Mouse (Mus musculus): Measurements from ENCODE around the gene Slc4a3. TPM values are rescaled to one million over a fixed set of nuclear protein-coding genes. Genes with fewer than 3 reads are reported as not detected.

Slc4a3 gene
- polyA plus RNA-seq, 1 experiment = 19.2 TPM

- Histone ChIP-seq H3K36me3 (ENCODE audit: control insufficient read depth, insufficient read depth, low read length) (no peaks in the 10 kb centered on the region), H3K27ac (ENCODE audit: control insufficient read depth, insufficient read depth, low read depth, low read length) (no peak overlapping the region), H3K27me3 (ENCODE audit: control insufficient read depth, insufficient read depth, low read length) (no peaks in the 10 kb centered on the region), H3K4me1 (ENCODE audit: control insufficient read depth, insufficient read depth, low read length) (peaks cover 5% of the 10 kb centered on the region), H3K4me3 (ENCODE audit: control insufficient read depth, low read depth, low read length) (no peak overlapping the region)
- TF ChIP-seq CTCF (IDR thresholded peaks at IDR 0.05; ENCODE audit: control insufficient read depth, insufficient read depth, insufficient replicate concordance, low read depth, low read length) (no peak), POLR2A (IDR thresholded peaks at IDR 0.05; ENCODE audit: control insufficient read depth, low read depth, low read length) (no peak)
Measured at GRCm38 (mm10) chr1:75512550-75512949, 33.5 kb upstream of the Slc4a3 start.

GRCm38 (mm10) chr1:75516703-75517380, 29.2 kb upstream of the Slc4a3 start:
- Histone ChIP-seq H3K4me1 (ENCODE audit: control insufficient read depth, insufficient read depth, low read length) (peaks cover 2% of the 10 kb centered on the region; the same call in 1 of the 2 replicates), H3K36me3 (ENCODE audit: control insufficient read depth, insufficient read depth, low read length) (no peaks in the 10 kb centered on the region), H3K4me3 (ENCODE audit: control insufficient read depth, low read depth, low read length) (no peak overlapping the region), H3K27ac (ENCODE audit: control insufficient read depth, insufficient read depth, low read depth, low read length) (peak overlapping the region; percentile 61), H3K27me3 (ENCODE audit: control insufficient read depth, insufficient read depth, low read length) (no peaks in the 10 kb centered on the region)
- TF ChIP-seq POLR2A (IDR thresholded peaks at IDR 0.05; ENCODE audit: control insufficient read depth, low read depth, low read length) (no peak), CTCF (IDR thresholded peaks at IDR 0.05; ENCODE audit: control insufficient read depth, insufficient read depth, insufficient replicate concordance, low read depth, low read length) (no peak)

- TF ChIP-seq POLR2A (IDR thresholded peaks at IDR 0.05; ENCODE audit: control insufficient read depth, low read depth, low read length) = no peak
- TF ChIP-seq CTCF (IDR thresholded peaks at IDR 0.05; ENCODE audit: control insufficient read depth, insufficient read depth, insufficient replicate concordance, low read depth, low read length) = no peak
- Histone ChIP-seq H3K27me3 (ENCODE audit: control insufficient read depth, insufficient read depth, low read length) (no peaks in the 10 kb centered on the region), H3K4me3 (ENCODE audit: control insufficient read depth, low read depth, low read length) (no peak overlapping the region), H3K4me1 (ENCODE audit: control insufficient read depth, insufficient read depth, low read length) (peaks cover 2% of the 10 kb centered on the region; the same call in 1 of the 2 replicates), H3K27ac (ENCODE audit: control insufficient read depth, insufficient read depth, low read depth, low read length) (no peak overlapping the region), H3K36me3 (ENCODE audit: control insufficient read depth, insufficient read depth, low read length) (no peaks in the 10 kb centered on the region)
Measured at GRCm38 (mm10) chr1:75517984-75518383, 28.1 kb upstream of the Slc4a3 start.

GRCm38 (mm10) chr1:75518427-75518826, 27.6 kb upstream of the Slc4a3 start:
- H3K27me3 ChIP-seq (ENCODE audit: control insufficient read depth, insufficient read depth, low read length) = no peaks in the 10 kb centered on the region
- TF ChIP-seq CTCF (IDR thresholded peaks at IDR 0.05; ENCODE audit: control insufficient read depth, insufficient read depth, insufficient replicate concordance, low read depth, low read length) (no peak), POLR2A (IDR thresholded peaks at IDR 0.05; ENCODE audit: control insufficient read depth, low read depth, low read length) (no peak)
- H3K36me3 ChIP-seq (ENCODE audit: control insufficient read depth, insufficient read depth, low read length) = no peaks in the 10 kb centered on the region
- H3K27ac ChIP-seq (ENCODE audit: control insufficient read depth, insufficient read depth, low read depth, low read length) = no peak overlapping the region
- peaks cover 2% of the 10 kb centered on the region; the same call in 1 of the 2 replicates for H3K4me1 ChIP-seq (ENCODE audit: control insufficient read depth, insufficient read depth, low read length)
- H3K4me3 ChIP-seq (ENCODE audit: control insufficient read depth, low read depth, low read length) = no peak overlapping the region

GRCm38 (mm10) chr1:75519576-75519975, 26.5 kb upstream of the Slc4a3 start:
- no peaks in the 10 kb centered on the region for H3K36me3 ChIP-seq (ENCODE audit: control insufficient read depth, insufficient read depth, low read length)
- no peak for TF ChIP-seq CTCF (IDR thresholded peaks at IDR 0.05; ENCODE audit: control insufficient read depth, insufficient read depth, insufficient replicate concordance, low read depth, low read length)
- no peak for TF ChIP-seq POLR2A (IDR thresholded peaks at IDR 0.05; ENCODE audit: control insufficient read depth, low read depth, low read length)
- no peak overlapping the region for H3K4me3 ChIP-seq (ENCODE audit: control insufficient read depth, low read depth, low read length)
- no peaks in the 10 kb centered on the region for H3K27me3 ChIP-seq (ENCODE audit: control insufficient read depth, insufficient read depth, low read length)
- peaks cover 2% of the 10 kb centered on the region; the same call in 1 of the 2 replicates for H3K4me1 ChIP-seq (ENCODE audit: control insufficient read depth, insufficient read depth, low read length)
- peak overlapping the region; percentile 49 for H3K27ac ChIP-seq (ENCODE audit: control insufficient read depth, insufficient read depth, low read depth, low read length)

GRCm38 (mm10) chr1:75521321-75522031, 24.6 kb upstream of the Slc4a3 start, which contains the start of gene Stk11ip:
TSS of gene Stk11ip (plus strand) at chr1:75521529.
- Histone ChIP-seq H3K36me3 (ENCODE audit: control insufficient read depth, insufficient read depth, low read length) (no peaks in the 10 kb centered on the region), H3K27ac (ENCODE audit: control insufficient read depth, insufficient read depth, low read depth, low read length) (peak within 1 kb of the TSS; percentile 95), H3K4me1 (ENCODE audit: control insufficient read depth, insufficient read depth, low read length) (peaks cover 2% of the 10 kb centered on the region; the same call in 1 of the 2 replicates), H3K27me3 (ENCODE audit: control insufficient read depth, insufficient read depth, low read length) (no peaks in the 10 kb centered on the region), H3K4me3 (ENCODE audit: control insufficient read depth, low read depth, low read length) (peak within 1 kb of the TSS; percentile 99)
- TF ChIP-seq POLR2A (IDR thresholded peaks at IDR 0.05; ENCODE audit: control insufficient read depth, low read depth, low read length) (peak; percentile 88), CTCF (IDR thresholded peaks at IDR 0.05; ENCODE audit: control insufficient read depth, insufficient read depth, insufficient replicate concordance, low read depth, low read length) (no peak)

- TF ChIP-seq POLR2A (IDR thresholded peaks at IDR 0.05; ENCODE audit: control insufficient read depth, low read depth, low read length) (no peak), CTCF (IDR thresholded peaks at IDR 0.05; ENCODE audit: control insufficient read depth, insufficient read depth, insufficient replicate concordance, low read depth, low read length) (no peak)
- peaks cover 1% of the 10 kb centered on the region for H3K36me3 ChIP-seq (ENCODE audit: control insufficient read depth, insufficient read depth, low read length)
- no peak overlapping the region for H3K27ac ChIP-seq (ENCODE audit: control insufficient read depth, insufficient read depth, low read depth, low read length)
- H3K4me3 ChIP-seq (ENCODE audit: control insufficient read depth, low read depth, low read length) = no peak overlapping the region
- peaks cover 2% of the 10 kb centered on the region; the same call in 1 of the 2 replicates for H3K4me1 ChIP-seq (ENCODE audit: control insufficient read depth, insufficient read depth, low read length)
- H3K27me3 ChIP-seq (ENCODE audit: control insufficient read depth, insufficient read depth, low read length) = no peaks in the 10 kb centered on the region
Measured at GRCm38 (mm10) chr1:75524679-75525078, 21.4 kb upstream of the Slc4a3 start.
